Mouse (Mus musculus) ovary, postnatal 36 days (tissue): ENCODE data around the gene Ush2a.

Source experiments
- DNase-seq: peaks from one replicate; pipeline ENCODE4 v3.0.0; 2022; ENCODE audit warnings: low spot score, mixed read lengths

Ush2a gene

GRCm38 (mm10) chr1:188261903-188262682 lies at the start of gene Ush2a:
Gene Ush2a (plus strand): TSS chr1:188262023.
- no peak for DNase-seq

- DNase-seq: no peak
Measured at GRCm38 (mm10) chr1:188214885-188215611, 46.8 kb upstream of the Ush2a start.

GRCm38 (mm10) chr1:188221226-188221792 lies 40.5 kb upstream of the Ush2a start:
- DNase-seq: no peak

GRCm38 (mm10) chr1:188233036-188233724 lies 28.6 kb upstream of the Ush2a start:
- DNase-seq: no peak

GRCm38 (mm10) chr1:188238636-188239035 lies 23.2 kb upstream of the Ush2a start:
- no peak for DNase-seq

- no peak for DNase-seq
Measured at GRCm38 (mm10) chr1:188241766-188242165, 20.1 kb upstream of the Ush2a start.

- no peak for DNase-seq
Measured at GRCm38 (mm10) chr1:188257500-188257899, 4.3 kb upstream of the Ush2a start.

- no peak for DNase-seq
Measured at GRCm38 (mm10) chr1:188260259-188261107, 1.3 kb upstream of the Ush2a start.

- no peak for DNase-seq
Measured at GRCm38 (mm10) chr1:188267127-188267722, 5.4 kb downstream of the Ush2a start.

- no peak for DNase-seq
Measured at GRCm38 (mm10) chr1:188269071-188269470, 7.2 kb downstream of the Ush2a start.

GRCm38 (mm10) chr1:188313303-188313702 lies 51.5 kb downstream of the Ush2a start:
- no peak for DNase-seq

- DNase-seq: no peak
Measured at GRCm38 (mm10) chr1:188316574-188316973, 54.8 kb downstream of the Ush2a start.

GRCm38 (mm10) chr1:188320204-188320603 lies 58.4 kb downstream of the Ush2a start:
- DNase-seq: no peak

GRCm38 (mm10) chr1:188321534-188321933 lies 59.7 kb downstream of the Ush2a start:
- DNase-seq: no peak

GRCm38 (mm10) chr1:188330406-188330805 lies 68.6 kb downstream of the Ush2a start:
- DNase-seq: no peak

GRCm38 (mm10) chr1:188333936-188334335 lies 72.1 kb downstream of the Ush2a start:
- no peak for DNase-seq

- no peak for DNase-seq
Measured at GRCm38 (mm10) chr1:188347762-188348161, 85.9 kb downstream of the Ush2a start.

- no peak for DNase-seq
Measured at GRCm38 (mm10) chr1:188354726-188355125, 92.9 kb downstream of the Ush2a start.

- DNase-seq: no peak
Measured at GRCm38 (mm10) chr1:188363548-188363947, 101.7 kb downstream of the Ush2a start.

GRCm38 (mm10) chr1:188385180-188385579 lies 123.4 kb downstream of the Ush2a start:
- no peak for DNase-seq

- no peak for DNase-seq
Measured at GRCm38 (mm10) chr1:188385733-188386261, 124.0 kb downstream of the Ush2a start.
